Mouse (Mus musculus) CH12.LX (cell line): ENCODE results near the gene Astl. TPM values are rescaled to one million over a fixed set of nuclear protein-coding genes. Genes with fewer than 3 reads are reported as not detected.

Experiments
- DNase-seq: peaks from one replicate; pipeline ENCODE4 v3.0.0-alpha.2; 2013; ENCODE audit errors: extremely low read depth
- H3K27ac ChIP-seq: 2 replicates; pipeline ENCODE4 v1.5.1; 2012; ENCODE audit warnings: low read depth, mild to moderate bottlenecking, control low read depth, moderate library complexity; ENCODE audit not compliant: insufficient read depth
- H3K27me3 ChIP-seq: replicated peaks from 2 replicates; pipeline ENCODE3; 2012; ENCODE audit warnings: inconsistent platforms
- H3K36me3 ChIP-seq, 2 experiments: replicated peaks in 1 of 2; 2 replicates each; pipeline versions ENCODE3 to v1.6.1; 2012; ENCODE audit warnings: inconsistent platforms in 1 of 2, low read length in 1 of 2, mild to moderate bottlenecking in 1 of 2, mixed read lengths in 1 of 2, moderate library complexity in 1 of 2; ENCODE audit not compliant: control insufficient read depth in 1 of 2, insufficient read depth in 1 of 2
- H3K4me1 ChIP-seq, 2 experiments: 2 replicates each; pipeline ENCODE4 v1.6.1; 2012; ENCODE audit warnings: inconsistent platforms in 1 of 2, moderate library complexity in 1 of 2; ENCODE audit not compliant: insufficient read depth in 2 of 2, control insufficient read depth in 1 of 2
- H3K4me2 ChIP-seq: 2 replicates; pipeline ENCODE4 v1.6.1; 2012; ENCODE audit warnings: low read depth, mild to moderate bottlenecking, control low read depth; ENCODE audit not compliant: poor library complexity, insufficient read depth, severe bottlenecking
- H3K4me3 ChIP-seq, 3 experiments: fragments of 150-350 bp in 1 of 3; sonication (generic) in 1 of 3; replicated peaks in 1 of 3; 2 replicates each; pipeline versions ENCODE3 to v1.5.1; 2011 to 2012; ENCODE audit warnings: low read depth in 2 of 3, low read length in 2 of 3, mild to moderate bottlenecking in 2 of 3, moderate library complexity in 2 of 3, control low read depth in 1 of 3, improper control_type of control experiment in 1 of 3, inconsistent platforms in 1 of 3, mixed read lengths in 1 of 3; ENCODE audit not compliant: poor library complexity in 1 of 3
- H3K79me2 ChIP-seq: replicated peaks from 2 replicates; pipeline ENCODE4 v1.6.1; 2012; ENCODE audit warnings: mild to moderate bottlenecking, moderate library complexity; ENCODE audit not compliant: control insufficient read depth, poor library complexity, insufficient read depth, severe bottlenecking; ENCODE audit errors: extremely low read depth
- H3K9ac ChIP-seq: 2 replicates; pipeline ENCODE4 v1.6.1; 2012; ENCODE audit warnings: low read depth, mild to moderate bottlenecking, control low read depth, moderate library complexity; ENCODE audit not compliant: insufficient read depth
- H3K9me3 ChIP-seq: replicated peaks from 2 replicates; pipeline ENCODE3; 2012; ENCODE audit warnings: low read length, inconsistent platforms, mixed read lengths
- CHD1 ChIP-seq: IDR thresholded peaks from 2 replicates; pipeline ENCODE4 v1.6.1; 2012; ENCODE audit warnings: low read depth, low read length, improper control_type of control experiment, inconsistent platforms
- E2F4 ChIP-seq: IDR thresholded peaks from 2 replicates; pipeline ENCODE4 v1.6.1; 2011; ENCODE audit warnings: low read depth, low read length, improper control_type of control experiment; ENCODE audit not compliant: insufficient replicate concordance
- ELF1 ChIP-seq: IDR thresholded peaks from 2 replicates; pipeline ENCODE4 v1.6.1; 2014; ENCODE audit warnings: low read depth, mild to moderate bottlenecking, inconsistent platforms, low read length, improper control_type of control experiment
- ETS1 ChIP-seq: conservative IDR thresholded peaks from 2 replicates; pipeline ENCODE4 v1.6.1; 2012; ENCODE audit warnings: low read depth, mild to moderate bottlenecking, inconsistent platforms, low read length, improper control_type of control experiment, moderate library complexity
- HCFC1 ChIP-seq: IDR thresholded peaks from 2 replicates; pipeline ENCODE4 v1.6.1; 2012; ENCODE audit warnings: low read depth, mild to moderate bottlenecking, inconsistent platforms, low read length, improper control_type of control experiment
- IRF4 ChIP-seq: IDR thresholded peaks from 2 replicates; pipeline ENCODE4 v1.6.1; 2014; ENCODE audit warnings: low read depth, mild to moderate bottlenecking, inconsistent platforms, low read length, improper control_type of control experiment
- JUND ChIP-seq: conservative IDR thresholded peaks from 2 replicates; pipeline ENCODE4 v1.6.1; 2011; ENCODE audit warnings: low read depth, low read length, improper control_type of control experiment
- MAFK ChIP-seq: IDR thresholded peaks from 2 replicates; pipeline ENCODE4 v1.6.1; 2011; ENCODE audit warnings: low read length, improper control_type of control experiment; ENCODE audit not compliant: insufficient replicate concordance
- MAX ChIP-seq: IDR thresholded peaks from 2 replicates; pipeline ENCODE4 v1.6.1; 2011; ENCODE audit warnings: low read length, improper control_type of control experiment
- MAZ ChIP-seq: IDR thresholded peaks from 2 replicates; pipeline ENCODE4 v1.6.1; 2012; ENCODE audit warnings: low read depth, mild to moderate bottlenecking, inconsistent platforms, low read length, improper control_type of control experiment, moderate library complexity
- MEF2A ChIP-seq: IDR thresholded peaks from 2 replicates; pipeline ENCODE4 v1.6.1; 2014; ENCODE audit warnings: low read depth, mild to moderate bottlenecking, inconsistent platforms, low read length, improper control_type of control experiment, borderline replicate concordance
- MXI1 ChIP-seq: IDR thresholded peaks from 2 replicates; pipeline ENCODE4 v1.6.1; 2011; ENCODE audit warnings: mild to moderate bottlenecking, low read depth, low read length, improper control_type of control experiment
- MYC ChIP-seq: IDR thresholded peaks from 2 replicates; pipeline ENCODE4 v1.6.1; 2011; ENCODE audit warnings: low read depth, mild to moderate bottlenecking, improper control_type of control experiment, low read length
- POLR2AphosphoS2 ChIP-seq: IDR thresholded peaks from 2 replicates; pipeline ENCODE4 v1.6.1; 2011; ENCODE audit warnings: low read depth, low read length, improper control_type of control experiment
- RAD21 ChIP-seq: IDR thresholded peaks from 2 replicates; pipeline ENCODE4 v1.6.1; 2011; ENCODE audit warnings: low read depth, mild to moderate bottlenecking, low read length, improper control_type of control experiment, moderate library complexity
- RCOR1 ChIP-seq: conservative IDR thresholded peaks from 2 replicates; pipeline ENCODE4 v1.6.1; 2012; ENCODE audit warnings: low read depth, mild to moderate bottlenecking, inconsistent platforms, low read length, improper control_type of control experiment
- TBP ChIP-seq: conservative IDR thresholded peaks from 2 replicates; pipeline ENCODE4 v1.6.1; 2011; ENCODE audit warnings: low read depth, low read length, improper control_type of control experiment
- TCF12 ChIP-seq: IDR thresholded peaks from 2 replicates; pipeline ENCODE4 v1.6.1; 2014; ENCODE audit warnings: low read depth, mild to moderate bottlenecking, inconsistent platforms, low read length, improper control_type of control experiment
- USF1 ChIP-seq: IDR thresholded peaks from 2 replicates; pipeline ENCODE4 v1.6.1; 2014; ENCODE audit warnings: low read depth, mild to moderate bottlenecking, inconsistent platforms, low read length, improper control_type of control experiment
- USF2 ChIP-seq: conservative IDR thresholded peaks from 2 replicates; pipeline ENCODE4 v1.6.1; 2011; ENCODE audit warnings: low read depth, low read length, improper control_type of control experiment
- ZC3H11A ChIP-seq: IDR thresholded peaks from 2 replicates; pipeline ENCODE4 v1.6.1; 2012; ENCODE audit warnings: low read depth, mild to moderate bottlenecking, inconsistent platforms, low read length, improper control_type of control experiment
- ZKSCAN1 ChIP-seq: IDR thresholded peaks from 2 replicates; pipeline ENCODE4 v1.6.1; 2012; ENCODE audit warnings: low read depth, inconsistent platforms, low read length, improper control_type of control experiment, borderline replicate concordance
- ZNF384 ChIP-seq: IDR thresholded peaks from 2 replicates; pipeline ENCODE4 v1.6.1; 2012; ENCODE audit warnings: low read depth, low read length, improper control_type of control experiment, inconsistent platforms
- dilution Hi-C: fragments of 300-500 bp; cut with MboI; formaldehyde crosslinking; loops from 2 replicates; pipeline ENCODE4 v1.14.3; 2020; ENCODE audit warnings: low sequenced_read_pairs; ENCODE audit not compliant: extremely low pct_unique_long_range_greater_than_20kb, extremely low pct_ligation_motif_present
- in situ Hi-C: fragments of 300-500 bp; cut with MboI; formaldehyde crosslinking; loops from 3 replicates; pipeline ENCODE4 v1.14.3; 2019; ENCODE audit warnings: low sequenced_read_pairs, low pct_ligation_motif_present, low pct_unique_long_range_greater_than_20kb, mixed read lengths
- polyA plus RNA-seq: library from polyadenylated mRNA; unstranded; fragments of >175 nt; gene quantifications from 2 replicates; pipeline ENCODE4 v1.2.1, GENCODE M21; 2012; ENCODE audit warnings: low read depth; ENCODE audit not compliant: insufficient read length
- total RNA-seq, 2 experiments: library from RNA; depleted of rRNA; stranded (reverse); fragments of 300-350 nt in 1 of 2; fragments of >200 nt in 1 of 2; gene quantifications; 2 replicates each; pipeline ENCODE4 v1.2.3; 2012 to 2014

The Astl gene
- total and polyA plus RNA-seq, 3 experiments = 0.08 TPM; not detected in 2

- H3K9ac ChIP-seq = no peak overlapping the region
- in situ Hi-C loops = loop anchor here (5.0 kb wide), 1 partner anchor 33 kb away; no protein-coding TSS in a partner anchor
These were observed 35.7 kb downstream of the Astl start for GRCm38 (mm10) chr2:127374131-127374530.

GRCm38 (mm10) chr2:127375087-127375486 lies 36.6 kb downstream of the Astl start:
- peaks cover 22% of the 10 kb centered on the region for H3K27me3 ChIP-seq

More at GRCm38 (mm10) chr2:127374131-127374530, 35.7 kb downstream of the Astl start:
- Histone ChIP-seq H3K4me3 (no peak overlapping the region), H3K27me3 (peaks cover 15% of the 10 kb centered on the region), H3K4me1 (peaks cover 5 to 25% of the 10 kb centered on the region in 2 experiments), H3K79me2 (no peaks in the 10 kb centered on the region), H3K4me2 (no peak overlapping the region), H3K27ac (no peak overlapping the region), H3K36me3 (no peaks in the 10 kb centered on the region), H3K9me3 (no peaks in the 10 kb centered on the region)
- DNase-seq = no peak
- no peak for TF ChIP-seq E2F4
- no peak for TF ChIP-seq MEF2A
- TF ChIP-seq MAFK = no peak
- TF ChIP-seq TBP = no peak
- TF ChIP-seq ZC3H11A = no peak
- no peak for TF ChIP-seq ETS1
- TF ChIP-seq ELF1 = no peak
- TF ChIP-seq MAZ = no peak
- no peak for TF ChIP-seq TCF12
- TF ChIP-seq RCOR1 = no peak
- TF ChIP-seq ZKSCAN1 = no peak
- TF ChIP-seq RAD21 = no peak
- no peak for TF ChIP-seq MXI1
- TF ChIP-seq POLR2AphosphoS2 = no peak
- no peak for TF ChIP-seq USF2
- dilution Hi-C loops = no loop called here

More at GRCm38 (mm10) chr2:127375087-127375486, 36.6 kb downstream of the Astl start:
- no peak for DNase-seq
- no peak overlapping the region for H3K4me2 ChIP-seq
- in situ Hi-C loops (no loop called here), dilution Hi-C loops (no loop called here)
- no peaks in the 10 kb centered on the region for H3K36me3 ChIP-seq
- no peaks in the 10 kb centered on the region for H3K79me2 ChIP-seq
- H3K4me3 ChIP-seq = no peak overlapping the region
- H3K9ac ChIP-seq = no peak overlapping the region
- no peaks in the 10 kb centered on the region for H3K9me3 ChIP-seq
- TF ChIP-seq TCF12 (no peak), MYC (no peak), IRF4 (no peak), ZKSCAN1 (no peak), ZNF384 (no peak), RAD21 (no peak), MAX (no peak), MXI1 (no peak), HCFC1 (no peak), USF1 (no peak), JUND (no peak), ETS1 (no peak), CHD1 (no peak)
- no peak overlapping the region for H3K27ac ChIP-seq
- peaks cover 5 to 19% of the 10 kb centered on the region in 2 experiments for H3K4me1 ChIP-seq
